Mouse (Mus musculus): ENCODE measurements around the gene Kcnip2. TPM values are rescaled to one million over a fixed set of nuclear protein-coding genes. Genes with fewer than 3 reads are reported as not detected.

Gene Kcnip2
- total RNA-seq (2021): under 1 TPM; 0.24 to 0.30 TPM
- long read RNA-seq, experiment 1: 0 reads
- long read RNA-seq, experiment 2, partial matches to known transcripts: 0 of 1 reads
- long read RNA-seq, experiment 2, other reads (novel, unspliced or antisense): 0 of 1 reads

- peak; percentile 33 for DNase-seq
These were observed at the start of gene Kcnip2 for GRCm38 (mm10) chr19:45815831-45816405. Gene Kcnip2 (minus strand): TSS chr19:45816061.

DNA sequence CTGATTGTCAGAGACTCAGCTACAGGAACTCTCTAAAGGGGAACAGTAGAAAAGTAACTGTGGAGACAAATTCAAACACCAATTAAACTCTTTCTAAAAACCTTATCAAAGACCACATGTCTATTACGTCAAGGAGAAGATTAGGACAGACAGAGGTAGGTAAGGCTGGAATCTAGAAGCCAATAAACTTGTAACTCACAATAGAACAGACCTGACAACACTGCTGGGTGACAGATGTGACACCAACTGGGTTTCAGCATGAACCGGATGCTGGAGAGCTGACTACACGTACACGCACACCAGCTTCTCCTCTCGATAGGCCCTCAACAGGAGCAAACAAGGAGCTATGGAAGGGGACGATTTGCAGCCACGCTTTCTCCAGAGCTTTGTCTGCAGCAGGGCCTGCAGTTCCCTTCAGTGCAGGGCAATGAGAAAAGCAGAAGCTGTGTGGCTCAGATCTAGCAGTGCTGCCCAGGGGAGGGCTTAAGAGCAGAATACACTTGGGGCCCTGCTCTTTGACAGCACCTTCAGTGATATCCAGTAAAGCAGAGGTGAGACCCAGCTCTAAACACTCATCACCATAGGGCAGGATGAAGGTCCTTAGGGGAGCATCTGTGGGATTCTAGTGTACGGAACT lies 39.5 kb upstream of the Kcnip2 start:
- no peak for DNase-seq

GRCm38 (mm10) chr19:45854521-45854920 lies 38.7 kb upstream of the Kcnip2 start:
- DNase-seq: no peak

DNA sequence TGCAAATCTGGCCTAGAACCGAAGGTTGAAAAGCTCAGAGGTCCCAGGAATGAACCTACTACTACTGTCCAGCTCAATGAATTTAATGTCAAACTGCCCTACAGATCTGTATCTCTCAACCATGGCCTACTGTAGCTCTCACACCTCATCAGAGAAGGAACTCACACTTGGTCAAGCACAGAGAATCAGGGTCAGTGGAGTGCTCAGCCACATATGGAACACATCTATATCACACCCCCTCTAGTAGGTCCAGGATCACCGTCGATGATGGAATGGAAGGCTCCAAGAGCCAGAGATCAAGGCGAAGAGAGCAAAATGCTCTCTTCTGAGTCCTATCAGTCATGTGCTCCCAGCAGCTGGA lies 31.9 kb upstream of the Kcnip2 start:
- DNase-seq: no peak

- peak; percentile 25 for DNase-seq
These were observed 31.3 kb upstream of the Kcnip2 start for GRCm38 (mm10) chr19:45847016-45847732.

DNA sequence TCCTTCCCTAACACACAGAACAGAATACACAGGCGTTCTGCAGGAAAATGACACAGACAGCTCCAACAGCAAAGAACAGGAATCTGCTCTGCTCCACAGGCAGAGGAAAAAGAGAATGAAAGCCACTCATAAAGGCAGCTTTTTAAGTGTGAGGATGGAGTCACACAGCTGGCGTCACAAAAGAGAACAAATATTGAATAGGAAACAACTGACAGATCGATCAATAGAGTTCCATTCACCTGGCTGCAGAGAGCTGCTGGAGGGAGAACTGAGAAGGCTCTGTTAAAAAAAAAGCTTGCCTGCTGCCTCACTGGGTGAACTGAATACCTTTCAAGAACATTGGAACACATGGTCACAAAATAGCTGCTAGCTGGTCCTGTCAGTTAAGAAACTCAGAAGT lies 28.3 kb upstream of the Kcnip2 start:
- DNase-seq: no peak

- DNase-seq: no peak
These were observed 27.6 kb upstream of the Kcnip2 start for GRCm38 (mm10) chr19:45843424-45843823.

DNA sequence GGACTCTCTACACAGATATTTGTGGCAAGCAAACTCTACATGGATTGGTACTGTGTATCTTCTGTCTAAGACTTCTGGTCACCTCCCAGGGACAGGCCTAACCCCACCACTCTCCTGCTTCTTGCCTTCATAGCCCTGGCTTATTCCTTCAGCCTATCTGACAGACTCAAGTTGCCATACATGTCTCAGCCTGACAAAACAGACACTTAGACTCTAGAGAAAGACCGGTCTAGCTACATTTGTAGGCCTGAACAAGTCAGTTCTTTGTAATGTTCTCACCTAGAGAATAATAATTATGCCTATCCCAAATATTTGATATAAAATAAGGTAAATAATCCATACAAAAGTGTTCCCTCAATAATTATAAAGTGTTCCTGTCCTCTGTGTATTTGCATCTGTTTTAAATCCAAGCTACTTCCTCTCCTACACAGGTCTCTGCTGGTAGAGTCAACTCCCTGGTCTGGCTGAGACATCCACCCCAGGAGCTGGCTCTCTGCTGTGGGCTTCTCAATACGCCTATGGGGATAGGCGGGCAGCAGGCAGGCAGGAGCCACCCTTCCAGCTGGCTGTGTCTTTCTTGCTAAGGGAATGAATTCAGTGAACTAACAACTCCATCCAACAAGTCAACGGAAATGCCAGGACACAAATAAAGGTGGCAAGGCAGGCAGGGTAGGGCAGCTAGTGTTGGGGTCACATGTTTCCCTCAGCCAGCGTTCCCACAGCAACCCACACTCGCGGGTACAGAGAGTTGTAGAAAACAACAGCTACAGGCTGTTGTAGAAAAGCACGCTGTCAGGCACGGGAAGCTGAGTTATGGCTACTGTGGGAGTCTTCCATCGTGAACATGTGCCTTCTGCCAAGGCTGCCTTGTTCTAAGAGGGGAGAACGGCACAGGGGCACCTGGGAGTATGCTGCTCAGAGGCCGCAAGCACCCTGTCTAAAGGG lies 21.5 kb upstream of the Kcnip2 start:
- DNase-seq: no peak

GRCm38 (mm10) chr19:45835490-45835889 lies 19.6 kb upstream of the Kcnip2 start:
- DNase-seq: peak; percentile 72

- no peak for DNase-seq
These were observed 17.8 kb upstream of the Kcnip2 start for GRCm38 (mm10) chr19:45833665-45834064.

GRCm38 (mm10) chr19:45830679-45831078 lies 14.8 kb upstream of the Kcnip2 start:
- DNase-seq: no peak

DNA sequence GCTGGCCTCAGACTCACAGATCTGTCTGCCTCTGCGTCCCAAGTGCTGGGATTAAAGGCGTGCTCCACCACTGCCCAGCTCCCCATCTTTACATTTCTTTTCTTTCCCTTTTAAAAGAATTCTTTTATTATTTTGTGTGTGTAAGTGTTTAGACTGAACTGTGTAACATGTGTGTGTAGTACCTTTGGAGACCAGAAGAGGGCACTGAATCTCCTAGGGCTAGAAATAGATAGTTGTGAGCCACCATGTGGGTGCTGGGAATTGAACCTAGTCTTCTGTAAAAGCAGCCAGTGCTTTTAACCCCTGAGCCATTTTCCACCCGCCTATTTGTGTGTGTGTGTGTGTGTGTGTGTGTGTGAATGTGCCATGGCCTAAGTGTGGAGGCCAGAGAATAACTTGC lies 11.9 kb upstream of the Kcnip2 start:
- no peak for DNase-seq

DNA sequence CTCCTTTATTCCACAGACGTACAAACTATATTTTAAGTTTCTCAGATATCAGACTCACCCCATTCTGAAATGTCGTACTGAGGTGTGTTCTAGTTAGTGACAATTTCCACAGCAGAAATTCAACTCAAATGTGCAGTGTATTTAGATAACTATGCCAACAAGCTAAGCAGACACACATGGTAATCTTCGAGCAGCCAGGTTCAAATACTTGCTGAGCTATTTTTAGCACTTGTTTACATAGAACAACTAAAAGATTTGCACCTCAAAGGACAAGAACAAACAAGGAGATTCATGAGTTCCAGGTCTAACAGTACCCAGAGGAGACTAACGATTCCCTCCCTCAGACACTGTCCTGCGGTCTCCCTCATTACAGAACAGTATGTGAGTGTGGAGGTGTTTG lies 11.3 kb upstream of the Kcnip2 start:
- DNase-seq: no peak

- no peak for DNase-seq
These were observed 10.3 kb upstream of the Kcnip2 start for GRCm38 (mm10) chr19:45826146-45826545.

DNA sequence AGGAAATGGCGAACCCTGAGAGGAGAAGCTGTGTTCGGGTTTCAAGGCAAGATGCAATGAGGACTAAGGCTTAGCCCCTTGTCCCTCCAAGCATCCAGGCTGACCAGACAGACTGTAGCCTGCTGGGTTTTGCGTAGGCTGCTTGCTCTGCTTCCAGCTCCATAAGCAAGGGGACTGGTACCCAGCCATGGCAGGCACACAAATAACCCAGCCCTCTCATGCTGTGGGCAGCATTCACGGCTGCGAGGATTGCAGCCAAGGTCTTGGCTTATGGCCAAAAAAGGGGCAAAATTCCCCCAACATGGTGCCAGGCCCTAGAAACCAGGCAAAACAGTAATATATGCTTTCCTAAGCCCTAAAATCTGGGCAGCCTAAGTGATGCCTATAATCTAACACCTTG lies 6.0 kb upstream of the Kcnip2 start:
- DNase-seq: no peak

GRCm38 (mm10) chr19:45817816-45818490 lies 2.1 kb upstream of the Kcnip2 start:
- no peak for DNase-seq

- no peak for DNase-seq
These were observed 866 bp upstream of the Kcnip2 start for GRCm38 (mm10) chr19:45816727-45817126.

- no peak for DNase-seq
These were observed 691 bp downstream of the Kcnip2 start for GRCm38 (mm10) chr19:45815170-45815569.

- peak; percentile 38 for DNase-seq
These were observed 2.1 kb downstream of the Kcnip2 start for GRCm38 (mm10) chr19:45813801-45814200.

DNA sequence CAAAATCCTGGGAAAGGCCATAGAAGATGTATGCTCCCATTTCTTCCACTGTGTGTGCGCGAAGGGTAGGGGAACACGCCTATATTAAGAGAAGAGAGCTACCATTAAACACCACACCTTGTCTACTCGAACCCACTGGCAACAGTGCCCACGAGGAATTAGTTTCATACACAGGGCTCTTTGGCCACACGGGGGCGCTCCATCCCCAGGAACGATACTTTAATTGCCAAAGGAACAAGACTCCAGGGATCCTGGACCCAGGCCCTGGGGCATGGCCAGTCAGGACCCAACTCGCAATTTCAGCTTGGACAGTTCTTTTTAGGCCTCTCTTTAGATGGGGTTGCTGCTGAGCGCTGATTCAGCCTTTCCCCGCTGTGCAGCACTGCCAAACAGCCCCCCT lies 2.6 kb downstream of the Kcnip2 start:
- DNase-seq: peak; percentile 92

GRCm38 (mm10) chr19:45812673-45813252 lies 3.1 kb downstream of the Kcnip2 start:
- no peak for DNase-seq
